Mouse (Mus musculus): Measurements from ENCODE around the gene Hps1.

Hps1 gene

DNA sequence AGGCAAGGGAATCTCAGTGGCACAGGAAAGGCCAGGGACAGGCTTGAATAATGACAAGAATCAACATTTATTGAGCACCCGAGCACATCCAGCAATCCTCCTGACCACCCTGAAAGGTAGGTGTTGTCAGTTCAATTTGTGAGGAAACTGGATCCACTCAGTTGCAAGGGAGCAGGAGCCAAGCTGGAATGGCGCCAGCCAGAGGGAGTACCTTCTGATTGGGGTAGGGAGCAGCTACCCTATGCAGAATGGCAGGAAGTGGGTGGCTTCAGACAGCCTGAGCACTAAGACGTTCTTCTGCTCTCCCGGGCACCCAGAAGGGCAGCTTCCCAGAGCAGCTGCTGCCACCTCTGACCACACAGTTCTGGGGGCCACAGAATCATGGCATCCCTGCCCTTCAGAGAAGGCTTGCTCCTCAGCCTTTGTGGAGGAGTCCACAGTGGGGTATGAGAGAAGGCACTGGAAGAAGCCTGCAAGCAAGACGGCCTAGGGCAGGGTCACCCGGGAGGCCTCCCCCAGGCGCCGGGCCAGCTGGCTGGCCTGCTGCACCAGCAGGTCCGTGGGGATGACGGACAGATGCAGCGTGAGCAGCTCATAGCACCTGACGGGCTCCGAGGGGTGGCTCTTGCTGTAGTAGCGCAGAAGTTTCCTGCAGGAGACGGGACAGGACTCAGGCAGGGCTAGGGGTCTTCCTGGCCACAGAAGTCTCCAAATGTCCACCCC is 24.5 kb downstream of the Hps1 start:
- DNase-seq (ENCODE audit: low read depth) = peak; percentile 13

DNA sequence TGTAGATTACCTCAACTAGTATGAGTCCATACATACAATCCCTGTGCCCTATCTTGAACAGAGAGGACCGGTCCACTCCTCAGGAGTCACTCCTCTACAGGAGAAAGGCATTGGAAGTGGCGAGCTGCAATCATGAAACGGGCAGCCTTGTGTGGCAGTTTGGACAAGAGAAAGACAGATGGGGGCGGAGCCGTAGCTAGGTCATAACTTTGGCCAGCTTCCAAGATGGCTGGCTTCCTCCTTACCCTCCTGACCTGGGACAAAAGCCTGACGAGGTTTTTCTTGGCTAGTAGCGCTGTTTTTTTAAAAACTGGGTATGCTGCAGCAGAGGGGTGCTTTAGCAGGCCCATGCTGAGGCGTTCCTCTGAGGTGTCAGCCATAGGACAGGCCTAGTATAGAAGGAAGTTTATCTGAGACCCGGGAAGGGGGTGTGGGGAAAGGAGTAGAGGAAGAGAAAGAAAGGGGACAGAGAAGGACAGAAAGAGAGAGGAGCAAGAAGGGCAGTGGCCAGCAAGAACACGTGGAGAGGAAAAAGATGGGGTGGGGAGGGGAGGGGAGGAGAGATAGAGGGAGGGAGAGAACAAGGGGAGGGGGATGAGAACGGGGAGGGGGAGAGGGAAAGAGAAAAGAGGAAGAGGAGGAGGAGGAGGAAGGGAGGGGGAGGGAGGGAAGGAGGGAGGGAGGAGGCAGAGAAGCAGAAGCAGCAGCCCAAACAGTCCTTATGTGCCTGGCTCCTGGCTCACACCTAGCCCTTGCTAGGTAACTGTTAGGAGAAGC is 26.4 kb downstream of the Hps1 start:
- peak; percentile 96 for DNase-seq (ENCODE audit: low read depth)

DNA sequence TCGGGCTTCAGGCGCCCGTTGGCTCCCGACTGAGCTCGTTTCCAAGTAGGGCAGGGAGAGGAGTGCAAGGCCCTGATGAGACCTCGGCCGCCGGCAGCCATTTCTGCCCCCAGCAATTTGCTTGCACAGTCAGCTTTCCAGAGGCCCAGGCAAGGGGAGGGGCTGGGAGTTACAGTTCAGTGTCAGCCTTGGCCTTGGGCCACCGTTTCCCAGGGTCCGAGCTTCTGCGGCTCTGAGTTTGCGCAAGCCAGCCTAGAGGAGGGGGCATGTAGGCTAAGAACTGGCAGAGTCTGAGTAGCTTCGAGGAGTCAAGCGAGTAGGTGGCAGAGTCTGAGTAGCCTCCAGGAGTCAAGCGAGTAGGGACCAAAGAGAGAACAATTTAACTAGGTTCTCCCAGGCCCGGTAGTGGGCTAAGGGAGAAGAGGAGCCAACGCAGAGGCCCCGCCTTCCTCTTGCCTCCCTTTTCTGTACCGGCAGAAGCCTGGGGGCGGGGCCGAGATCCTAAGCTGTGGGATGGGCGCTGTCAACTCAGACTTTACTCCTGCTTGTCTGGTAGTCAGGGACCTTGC is 27.3 kb downstream of the Hps1 start, which contains the start of gene Pyroxd2:
TSS of gene Pyroxd2 (minus strand) at position 413 of the 569 bp plus-strand sequence.
- peak; percentile 95 for DNase-seq (ENCODE audit: low read depth)

DNA sequence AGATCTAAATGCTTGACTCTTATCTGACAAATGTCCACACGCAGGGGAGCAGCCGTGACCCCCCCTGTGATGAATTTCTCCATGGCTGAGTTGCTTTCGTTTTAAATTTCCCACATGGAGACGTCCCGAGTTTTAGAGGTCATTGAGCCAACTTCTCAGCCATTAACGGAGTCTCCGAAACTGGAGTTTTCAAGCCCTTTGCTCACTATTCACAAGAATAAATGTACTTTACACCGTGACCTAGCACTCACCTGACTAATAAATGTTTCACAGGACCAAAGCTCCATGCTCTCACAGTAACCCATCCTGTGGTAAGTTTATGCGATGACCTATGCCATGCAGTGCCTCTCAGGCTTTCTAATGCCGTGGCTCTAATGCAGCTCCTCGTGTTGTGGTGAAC is 29.6 kb downstream of the Hps1 start:
- DNase-seq (ENCODE audit: low read depth) = no peak

DNA sequence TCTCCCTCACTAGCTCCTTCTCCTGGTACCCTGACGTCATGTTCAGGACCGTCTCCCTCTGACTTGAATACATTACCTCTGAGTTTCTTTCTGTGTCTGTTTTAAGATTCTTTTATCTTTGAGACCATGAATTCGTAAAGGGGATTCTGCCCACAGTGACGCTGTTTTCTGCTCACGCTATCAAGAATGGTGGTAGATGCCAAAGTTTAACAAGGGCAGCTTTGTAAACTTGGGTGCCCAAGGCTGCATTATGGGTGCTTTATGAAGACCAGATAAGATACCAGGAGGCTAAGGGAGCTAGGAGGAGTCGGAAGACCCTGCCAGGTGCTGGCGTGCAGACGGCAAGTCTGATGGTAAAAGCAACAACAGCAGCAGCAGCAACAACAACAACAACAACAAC is 33.1 kb downstream of the Hps1 start:
- DNase-seq (ENCODE audit: low read depth) = no peak

DNA sequence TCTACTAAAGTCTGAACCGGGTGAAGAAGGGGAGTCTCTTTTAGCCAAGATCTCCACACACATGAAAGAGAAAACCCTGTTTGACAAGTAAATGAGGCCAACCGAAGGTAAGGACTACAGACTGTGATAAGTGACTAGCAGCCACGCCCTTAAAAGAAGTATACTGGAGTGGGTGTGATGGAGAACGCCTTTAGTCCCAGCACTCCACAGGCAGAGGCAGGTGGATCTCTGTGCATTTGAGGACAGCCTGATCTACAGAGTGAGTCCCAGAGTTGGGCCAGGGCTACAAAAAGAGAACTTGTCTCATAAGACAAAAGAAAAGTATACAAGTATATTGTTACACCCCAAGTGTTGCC is 33.9 kb downstream of the Hps1 start:
- DNase-seq (ENCODE audit: low read depth) = no peak

DNA sequence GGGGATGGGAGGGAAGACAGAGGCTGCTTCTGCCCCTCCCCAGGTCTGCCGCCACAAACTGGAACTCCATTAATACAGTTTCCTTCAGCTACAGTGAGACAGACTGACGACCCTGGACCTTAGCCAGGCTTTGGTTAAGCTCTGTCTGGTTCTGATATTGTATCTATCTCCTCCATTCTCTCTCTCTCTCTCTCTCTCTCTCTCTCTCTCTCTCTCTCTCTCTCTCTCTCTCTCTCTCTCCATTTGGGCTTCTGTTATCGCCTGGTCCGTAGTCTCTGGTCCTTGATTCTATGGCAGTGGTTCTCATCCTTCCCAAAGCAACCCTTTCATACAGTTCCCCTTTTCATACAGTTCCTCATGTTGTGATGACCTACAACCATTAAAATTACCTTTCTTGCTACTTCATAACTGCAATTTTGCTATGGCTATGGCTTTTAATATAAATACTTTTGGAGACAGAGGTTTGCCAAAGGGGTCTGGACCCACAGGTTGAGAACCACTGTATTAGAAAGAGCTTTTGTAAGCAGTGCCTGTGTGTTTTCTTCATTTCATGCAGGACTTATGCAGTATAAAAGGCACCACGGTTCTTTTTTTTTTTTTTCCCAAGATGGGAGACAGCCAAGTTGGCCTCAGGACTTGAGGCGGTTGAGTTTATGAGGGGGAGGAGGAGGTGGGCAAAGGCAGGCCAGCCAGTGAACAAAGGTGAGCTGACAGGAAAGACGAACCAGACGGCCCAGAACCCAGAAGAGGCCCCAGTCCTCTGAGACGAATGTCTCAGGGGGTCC is 34.5 kb downstream of the Hps1 start:
- no peak for DNase-seq (ENCODE audit: low read depth)

DNA sequence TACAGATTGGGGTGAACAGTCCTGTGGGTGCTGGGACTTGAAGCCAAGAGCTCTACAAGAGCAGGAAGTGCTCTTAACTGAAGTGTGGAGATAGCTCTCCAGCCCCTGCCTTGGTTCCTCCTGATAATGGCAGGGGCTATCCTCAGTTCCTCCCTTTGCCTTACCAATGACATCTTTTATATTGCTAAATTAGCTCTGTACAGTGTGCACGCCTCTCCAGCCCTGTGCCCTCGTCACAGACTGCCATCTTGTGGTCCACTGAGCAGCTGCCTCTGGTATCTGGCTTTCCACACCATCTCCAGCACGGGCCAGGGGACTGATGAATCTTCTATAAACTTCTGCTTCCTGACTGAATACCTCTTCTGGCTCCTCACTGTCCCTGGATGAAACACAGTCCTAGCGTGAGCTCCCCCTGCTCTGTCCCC is 35.6 kb downstream of the Hps1 start:
- peak; percentile 65 for DNase-seq (ENCODE audit: low read depth)

DNA sequence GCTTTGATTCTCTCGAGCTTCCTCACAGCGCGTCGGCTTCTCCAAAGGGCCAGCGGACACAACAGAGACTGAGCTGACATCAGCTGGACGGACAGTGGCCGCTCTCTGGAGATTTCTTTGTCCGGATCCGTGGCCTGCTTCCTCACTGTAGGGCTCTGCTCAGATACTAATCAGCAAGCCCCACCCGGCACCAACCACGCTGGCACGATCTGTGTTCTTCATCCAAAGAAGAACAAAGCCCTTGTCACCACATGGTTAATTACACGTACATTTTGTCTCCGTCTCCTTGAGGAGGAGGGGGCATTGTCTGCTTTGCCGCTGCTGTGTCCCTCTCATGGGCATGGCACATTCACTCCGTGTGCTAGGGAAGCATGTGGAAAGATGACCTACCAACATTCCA is 36.5 kb downstream of the Hps1 start:
- DNase-seq (ENCODE audit: low read depth) = no peak

DNA sequence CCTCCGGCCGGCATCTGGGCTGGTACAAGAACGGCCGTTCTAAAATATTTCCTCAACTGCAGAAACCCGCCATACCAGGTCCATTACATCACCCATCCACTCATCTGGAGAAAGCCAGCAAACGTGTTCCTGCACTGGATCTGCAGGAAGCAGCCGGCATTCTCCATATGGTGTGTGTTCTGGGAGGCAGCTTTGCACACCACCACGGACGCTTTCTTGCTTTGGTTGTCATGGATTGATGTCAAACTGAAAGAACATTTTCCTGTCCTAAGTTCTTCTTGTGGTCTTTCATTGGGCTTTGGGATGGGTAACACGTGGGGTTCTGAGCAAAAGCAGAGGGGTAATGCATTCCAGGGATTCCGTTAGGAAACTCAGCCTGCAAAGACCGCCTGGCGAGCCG is 37.9 kb downstream of the Hps1 start:
- DNase-seq (ENCODE audit: low read depth) = no peak

DNA sequence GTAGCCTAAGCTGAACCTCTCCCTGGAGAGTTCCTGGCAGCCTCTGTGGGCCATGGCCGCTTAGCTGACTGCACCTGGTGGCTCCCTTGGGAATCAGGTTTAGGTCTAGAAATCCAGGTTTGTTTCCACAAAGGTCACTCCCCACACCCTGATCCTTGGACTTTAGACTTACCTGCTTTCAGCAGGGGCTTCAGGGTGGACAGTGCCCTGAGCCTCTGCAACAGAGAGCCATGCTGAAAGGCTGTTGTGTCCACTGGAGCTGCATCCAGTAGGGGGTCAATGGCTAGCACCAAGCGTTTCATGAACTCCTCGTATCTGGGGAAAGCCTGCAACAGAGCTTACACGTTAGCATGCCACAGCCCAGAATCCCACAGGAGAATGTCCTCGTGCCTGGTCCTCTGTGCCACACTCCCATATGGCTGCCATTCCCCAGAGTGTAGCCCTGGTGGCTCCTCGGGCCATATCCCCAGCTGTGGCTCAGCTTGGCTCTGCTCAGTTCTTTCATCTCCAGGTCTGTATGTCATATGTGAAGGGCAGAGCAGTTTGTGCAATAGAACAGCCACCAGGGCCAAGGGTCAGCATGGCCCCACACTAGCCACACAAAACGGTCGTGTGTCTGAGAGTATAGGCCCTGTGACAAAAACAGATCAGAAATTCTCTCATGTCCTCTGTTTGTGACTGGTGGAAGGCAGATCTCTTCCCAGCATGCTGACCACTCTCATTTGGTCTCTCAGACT is 39.4 kb downstream of the Hps1 start:
- no peak for DNase-seq (ENCODE audit: low read depth)

DNA sequence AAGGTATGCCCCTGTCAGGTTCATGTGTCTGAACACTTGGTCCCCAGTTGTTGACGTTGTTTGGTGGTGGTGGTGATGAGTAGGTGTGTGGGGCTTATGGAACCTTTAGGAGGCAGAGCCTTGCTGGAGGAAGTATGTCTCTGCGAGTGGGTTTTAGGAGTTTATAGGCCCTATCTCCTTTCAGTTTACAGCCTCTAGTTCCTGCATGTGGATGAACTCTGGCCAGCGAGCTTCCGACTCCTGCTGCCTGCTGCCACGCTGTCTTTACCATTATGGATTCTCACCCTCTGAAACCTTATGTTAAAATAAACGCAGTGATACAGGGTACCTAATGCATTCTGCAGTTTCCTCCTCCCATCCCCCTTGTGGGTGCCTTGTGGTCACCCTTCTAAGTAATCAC is 40.0 kb downstream of the Hps1 start:
- DNase-seq (ENCODE audit: low read depth) = no peak

DNA sequence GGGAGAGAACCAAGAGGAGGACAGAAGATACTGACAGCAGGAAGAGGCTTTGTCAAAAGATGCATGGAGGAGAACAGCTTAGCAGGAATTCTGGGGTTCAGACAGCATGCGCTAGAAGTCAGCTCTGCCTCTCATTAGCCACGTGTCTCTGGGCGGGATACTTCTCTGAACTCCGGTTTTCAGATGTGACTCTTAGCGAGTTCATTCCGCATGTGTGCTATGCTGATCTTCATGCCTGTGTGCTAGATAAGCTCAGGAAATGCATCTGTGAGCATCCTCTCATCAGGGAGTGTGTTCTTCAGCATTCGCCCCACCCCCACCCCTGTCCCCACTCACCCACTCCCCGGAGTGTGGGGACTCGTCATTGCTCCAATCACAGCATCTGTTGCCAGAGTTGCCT is 42.0 kb downstream of the Hps1 start:
- DNase-seq (ENCODE audit: low read depth) = no peak

DNA sequence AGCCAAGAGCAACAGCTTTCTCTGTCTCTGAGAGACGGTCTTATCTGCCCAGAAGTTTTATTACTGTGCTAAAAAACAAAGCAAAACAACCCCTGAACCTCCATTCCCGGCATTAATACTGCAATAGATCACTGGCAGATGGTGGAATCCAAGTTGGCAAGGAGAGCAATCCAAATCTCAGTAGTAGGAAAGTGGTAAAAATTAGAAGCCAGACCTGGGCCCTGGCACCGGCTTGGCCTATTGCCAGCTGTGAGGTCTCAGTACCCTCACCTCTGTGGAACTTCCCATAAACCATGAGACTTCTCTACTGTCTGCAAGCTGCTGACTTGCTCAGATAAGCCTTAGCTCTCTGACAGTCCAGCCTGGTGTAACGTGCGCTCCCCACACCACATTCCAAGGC is 44.8 kb downstream of the Hps1 start:
- DNase-seq (ENCODE audit: low read depth) = no peak

DNA sequence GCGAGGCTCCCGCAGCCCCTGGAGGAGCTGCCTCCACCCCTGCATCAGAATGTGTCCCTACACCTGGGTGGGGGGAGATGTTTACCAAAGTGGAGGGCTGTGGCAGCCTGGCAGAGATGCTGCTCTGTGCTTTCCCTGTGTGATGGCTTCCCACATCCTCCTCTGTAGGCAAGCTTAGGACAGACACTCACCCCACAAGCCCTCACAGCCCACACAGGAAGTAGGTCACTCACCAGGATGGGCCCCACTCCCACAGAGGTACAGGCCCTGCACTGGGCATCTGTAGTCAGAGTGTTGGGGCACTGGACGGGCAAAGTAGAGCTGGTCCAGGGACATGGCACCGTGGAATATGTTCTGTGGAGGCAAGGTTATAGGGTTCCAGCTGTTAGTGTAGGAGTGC is 52.4 kb downstream of the Hps1 start:
- no peak for DNase-seq (ENCODE audit: low read depth)

DNA sequence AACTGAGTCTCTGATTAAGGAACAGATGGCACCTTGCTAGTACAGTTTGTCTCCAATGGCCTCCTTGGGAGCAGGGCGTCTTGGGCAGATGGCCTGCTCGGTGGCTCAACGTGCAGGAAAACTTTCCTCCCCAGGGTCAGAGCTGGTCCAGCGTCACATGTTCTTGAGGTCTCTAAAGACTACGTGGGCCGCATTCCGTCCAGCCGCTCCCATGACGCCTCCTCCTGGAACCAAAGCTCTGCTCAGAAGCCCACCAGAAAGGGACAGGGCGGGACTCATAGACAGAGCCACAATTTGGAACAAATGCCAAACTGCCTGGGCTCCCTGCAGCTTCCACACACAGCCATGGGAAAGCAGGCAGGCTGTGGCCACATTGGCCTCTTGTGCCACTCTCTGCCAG is 53.0 kb downstream of the Hps1 start:
- DNase-seq (ENCODE audit: low read depth) = no peak

DNA sequence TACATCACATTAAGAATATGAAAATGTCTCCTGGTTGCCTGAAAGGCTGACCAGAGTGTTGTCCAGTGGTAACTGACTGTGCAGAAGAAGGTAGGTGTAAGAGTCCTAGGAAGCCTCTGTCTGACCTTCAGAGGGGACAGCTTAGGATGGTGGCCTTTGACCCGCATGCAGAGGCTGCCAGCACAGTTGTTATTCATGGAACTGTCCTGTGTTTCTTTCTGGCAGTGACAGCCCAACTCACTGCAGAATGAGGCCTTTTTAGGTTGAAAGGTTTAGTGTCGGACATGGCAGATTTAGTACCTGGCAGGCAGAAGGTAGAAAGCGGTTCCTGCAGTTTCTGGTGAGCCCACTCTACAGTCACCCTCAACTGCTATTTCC is 53.8 kb downstream of the Hps1 start:
- DNase-seq (ENCODE audit: low read depth) = no peak

DNA sequence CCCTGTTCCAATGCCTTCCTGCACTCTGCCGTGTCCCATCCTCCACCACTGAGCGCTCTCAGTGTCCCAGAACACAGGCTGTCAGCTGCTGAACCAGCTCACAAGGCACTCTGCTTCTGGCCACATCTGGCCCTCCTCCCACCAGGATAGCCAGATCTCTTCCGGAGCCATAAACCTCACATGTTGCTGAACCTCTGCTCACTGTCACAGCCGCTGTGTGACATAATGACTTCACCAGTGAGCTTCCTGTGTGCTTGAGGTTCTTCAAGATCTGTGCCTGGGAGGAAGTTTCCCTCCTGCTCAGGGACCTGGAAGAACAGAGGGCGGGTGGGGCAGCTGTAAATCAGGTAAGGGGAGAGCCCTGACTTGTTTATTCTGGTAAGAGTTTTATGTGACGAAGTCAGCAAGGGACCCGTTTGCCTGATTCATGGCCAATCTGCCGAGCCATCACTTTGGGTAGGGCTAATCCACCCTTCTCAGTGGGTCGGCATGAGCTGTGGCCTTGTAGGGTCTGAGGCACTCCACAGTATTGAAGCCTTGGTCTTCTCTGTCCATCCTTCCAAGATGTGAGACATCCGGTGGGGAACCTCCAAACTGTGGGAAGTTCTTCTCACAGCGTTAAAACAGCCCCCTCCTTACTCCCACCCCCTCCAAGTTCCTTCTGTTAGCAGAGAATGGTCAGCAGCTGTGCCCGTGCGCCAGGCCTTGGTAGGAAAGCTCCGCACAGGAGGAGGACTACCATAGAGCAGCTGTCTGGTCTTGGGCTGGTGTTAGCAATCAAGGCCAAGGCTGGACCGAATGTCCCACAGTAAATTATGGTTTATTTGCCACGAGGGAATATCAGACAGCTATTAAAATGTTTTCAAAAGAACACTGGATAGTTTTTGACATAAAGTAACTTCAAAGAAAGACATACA is 54.5 kb downstream of the Hps1 start:
- no peak for DNase-seq (ENCODE audit: low read depth)

DNA sequence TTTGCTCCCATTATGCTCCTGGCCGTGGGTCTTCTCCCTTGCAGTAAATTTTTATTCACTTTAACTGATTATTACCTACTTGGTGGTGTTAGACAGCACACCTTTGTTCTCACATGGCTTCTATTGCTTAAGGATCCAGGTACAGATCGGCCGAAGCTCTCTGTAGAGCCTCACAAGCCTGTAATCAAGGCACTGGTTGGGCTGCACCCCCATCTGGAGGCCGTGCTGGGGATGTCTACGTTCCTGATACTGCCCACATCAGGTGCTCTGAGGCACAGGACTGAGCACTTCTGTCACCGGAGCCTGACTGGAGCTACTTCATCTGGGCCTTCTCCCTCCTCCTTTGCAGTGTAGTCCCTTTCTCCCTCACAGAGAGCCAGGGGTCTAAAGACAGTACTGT is 56.5 kb downstream of the Hps1 start:
- no peak for DNase-seq (ENCODE audit: low read depth)

DNA sequence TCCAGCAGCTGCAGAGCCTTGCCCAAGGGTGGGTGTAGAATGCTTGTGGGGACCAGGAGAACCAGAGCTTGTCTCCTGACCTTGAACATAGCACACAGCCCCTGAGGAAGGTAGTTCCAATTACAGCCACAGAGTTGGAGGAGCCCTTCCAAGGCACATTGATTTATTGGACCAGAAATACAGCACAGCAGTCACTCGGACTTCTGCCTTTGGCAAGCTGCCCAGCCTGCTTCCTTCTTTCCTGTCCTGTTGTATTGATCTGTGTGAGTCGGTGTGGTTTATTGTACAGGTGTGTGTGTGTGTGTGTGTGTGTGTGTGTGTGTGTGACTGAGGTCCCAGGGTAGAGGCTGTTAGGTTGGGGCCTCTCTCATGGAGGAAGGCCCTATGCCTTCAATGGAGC is 57.3 kb downstream of the Hps1 start:
- DNase-seq (ENCODE audit: low read depth) = no peak

DNA sequence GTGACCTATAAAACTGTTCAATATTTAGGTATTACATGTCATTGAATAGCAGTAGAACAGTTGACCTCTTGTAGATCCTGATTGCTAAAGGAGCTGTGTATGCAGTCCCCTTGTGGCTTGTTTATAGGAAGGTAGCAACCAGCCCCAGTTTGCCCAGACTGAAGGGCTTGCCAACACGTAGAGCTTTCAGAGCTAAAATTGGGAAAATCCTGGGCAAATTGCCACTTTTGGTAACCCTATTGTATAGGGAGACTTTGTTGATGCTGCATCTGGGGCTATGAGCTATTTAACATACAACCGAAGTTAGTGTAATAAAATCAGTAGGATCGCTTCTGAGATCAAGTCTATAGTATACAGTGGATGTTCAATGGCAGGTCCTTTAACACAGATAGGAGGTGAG is 61.7 kb downstream of the Hps1 start:
- DNase-seq (ENCODE audit: low read depth) = no peak

Data from 416B (cell line).